Mouse (Mus musculus) granulocyte monocyte progenitor cell, adult 5-6 weeks (primary cell): ENCODE results near the gene Mrps7. TPM values are rescaled to one million over a fixed set of nuclear protein-coding genes. Genes with fewer than 3 reads are reported as not detected.

Source experiments
- ATAC-seq: replicated peaks from 2 replicates; pipeline ENCODE4 v1.8.0; 2016; ENCODE audit warnings: mild to moderate bottlenecking, moderate TSS enrichment, inconsistent platforms; ENCODE audit not compliant: poor library complexity, severe bottlenecking
- total RNA-seq, 2 experiments: library from RNA; stranded (forward) in 1 of 2; stranded (reverse) in 1 of 2; fragments of 200-712, 200-1000 nt in 1 of 2; fragments of >200 nt in 1 of 2; fragmentation: Nextera tagmentation in 1 of 2; gene quantifications; 2 replicates each; pipeline ENCODE4 v1.2.3; 2014 to 2017

Mrps7 gene
- total RNA-seq, 2 experiments from 2014 or later: 46.9 to 49.9 TPM

DNA sequence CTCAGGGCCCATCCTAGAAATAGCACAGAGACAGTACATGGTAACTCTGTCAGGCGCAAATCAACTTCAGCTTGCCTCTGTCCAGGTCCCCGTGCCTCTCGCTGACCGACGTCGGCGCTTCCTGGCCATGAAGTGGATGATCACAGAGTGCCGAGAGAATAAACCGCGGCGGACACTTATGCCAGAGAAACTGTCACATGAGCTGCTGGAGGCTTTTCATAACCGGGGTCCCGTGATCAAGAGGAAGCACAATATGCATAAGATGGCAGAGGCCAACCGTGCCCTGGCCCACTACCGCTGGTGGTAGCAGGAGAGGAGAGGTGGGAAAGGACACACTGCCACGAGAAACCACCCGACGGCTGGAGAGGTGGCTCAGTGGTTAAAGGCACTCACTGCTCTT, 3.0 kb downstream of the Mrps7 start:
- no peak for ATAC-seq

DNA sequence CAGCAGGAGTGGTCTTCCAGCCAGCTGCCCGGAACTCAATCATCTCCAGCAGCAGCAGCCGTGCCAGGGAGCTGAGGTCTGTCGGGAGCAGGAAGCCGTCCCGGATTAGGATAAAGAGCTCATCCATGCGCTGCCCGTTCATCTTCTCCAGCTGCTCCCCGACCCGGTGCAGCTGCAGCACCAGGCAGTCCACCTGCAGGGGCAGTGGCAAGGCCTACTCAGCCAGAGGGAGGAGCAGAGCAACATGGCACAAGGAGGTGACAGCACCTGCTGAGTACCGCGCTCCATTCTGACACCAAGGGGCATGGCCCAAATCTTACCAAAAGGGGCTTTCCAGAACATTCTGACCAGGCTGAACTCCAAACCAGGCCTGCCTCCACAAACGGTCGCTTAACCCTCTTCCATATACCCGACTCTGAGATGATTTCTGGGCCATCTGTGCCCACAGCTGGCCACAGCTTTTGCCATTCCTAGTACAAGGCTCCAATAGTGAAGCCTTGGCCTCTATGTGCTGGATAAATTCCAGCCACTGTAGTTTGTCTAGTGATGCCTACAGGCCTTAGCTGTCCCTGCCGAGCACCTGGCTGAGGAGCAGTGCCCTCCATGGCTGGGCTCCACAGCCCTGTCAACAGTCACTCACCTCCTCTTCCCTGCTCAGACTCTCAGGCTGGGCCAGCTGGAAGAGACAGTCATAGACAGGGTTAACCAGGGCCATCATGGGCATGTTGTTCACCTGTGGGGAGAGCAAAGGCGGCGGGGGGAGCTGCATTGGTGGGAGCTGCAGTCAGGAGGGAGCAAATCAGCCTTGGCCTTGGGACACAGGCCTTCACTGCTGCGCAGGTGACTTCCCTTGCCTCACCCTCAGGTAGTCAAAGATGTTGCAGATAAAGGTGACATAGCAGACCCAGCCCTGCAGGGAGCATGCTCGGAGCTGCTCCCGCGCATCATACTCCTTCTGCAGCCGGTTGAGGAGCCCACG, 5.0 kb downstream of the Mrps7 start:
- ATAC-seq: no peak

GRCm38 (mm10) chr11:115609576-115609975, 5.9 kb downstream of the Mrps7 start:
- ATAC-seq: no peak

DNA sequence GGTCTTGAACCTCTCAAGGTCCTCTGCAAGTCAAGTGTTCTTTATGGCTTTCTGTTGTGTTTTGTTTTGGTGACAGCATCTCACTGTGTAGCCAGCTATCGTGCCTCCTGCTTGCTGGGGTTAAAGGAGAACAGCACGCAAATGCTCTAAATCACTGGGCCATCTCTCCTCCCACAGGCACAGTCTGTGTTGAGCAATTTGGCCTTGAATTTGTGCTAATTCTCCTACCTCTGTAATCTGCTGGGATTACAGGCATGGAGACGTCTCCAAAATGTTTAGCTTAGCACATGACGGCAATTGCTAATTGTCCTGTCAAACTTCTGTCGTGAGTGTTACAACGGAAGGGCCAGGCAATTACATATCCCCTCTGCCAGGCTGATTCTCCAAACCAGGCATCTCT, 7.4 kb downstream of the Mrps7 start:
- ATAC-seq: no peak

DNA sequence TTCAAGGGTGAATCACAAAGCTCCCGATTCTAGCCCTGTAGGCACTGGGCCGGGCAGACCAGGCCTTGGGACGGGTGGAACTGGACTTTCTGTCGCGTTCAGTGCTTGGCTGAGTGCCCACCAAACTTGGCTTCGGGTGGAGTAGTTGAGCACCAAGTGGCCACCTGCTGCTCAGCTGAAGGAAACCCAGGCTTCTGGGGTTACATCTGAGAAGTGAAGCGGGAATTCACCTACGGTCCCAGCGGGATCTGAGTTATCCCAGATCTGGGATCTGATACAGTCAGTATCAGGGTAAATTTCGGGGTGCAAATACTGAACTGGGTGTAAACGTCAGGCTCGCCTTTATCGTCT, 8.3 kb downstream of the Mrps7 start:
- ATAC-seq: no peak

DNA sequence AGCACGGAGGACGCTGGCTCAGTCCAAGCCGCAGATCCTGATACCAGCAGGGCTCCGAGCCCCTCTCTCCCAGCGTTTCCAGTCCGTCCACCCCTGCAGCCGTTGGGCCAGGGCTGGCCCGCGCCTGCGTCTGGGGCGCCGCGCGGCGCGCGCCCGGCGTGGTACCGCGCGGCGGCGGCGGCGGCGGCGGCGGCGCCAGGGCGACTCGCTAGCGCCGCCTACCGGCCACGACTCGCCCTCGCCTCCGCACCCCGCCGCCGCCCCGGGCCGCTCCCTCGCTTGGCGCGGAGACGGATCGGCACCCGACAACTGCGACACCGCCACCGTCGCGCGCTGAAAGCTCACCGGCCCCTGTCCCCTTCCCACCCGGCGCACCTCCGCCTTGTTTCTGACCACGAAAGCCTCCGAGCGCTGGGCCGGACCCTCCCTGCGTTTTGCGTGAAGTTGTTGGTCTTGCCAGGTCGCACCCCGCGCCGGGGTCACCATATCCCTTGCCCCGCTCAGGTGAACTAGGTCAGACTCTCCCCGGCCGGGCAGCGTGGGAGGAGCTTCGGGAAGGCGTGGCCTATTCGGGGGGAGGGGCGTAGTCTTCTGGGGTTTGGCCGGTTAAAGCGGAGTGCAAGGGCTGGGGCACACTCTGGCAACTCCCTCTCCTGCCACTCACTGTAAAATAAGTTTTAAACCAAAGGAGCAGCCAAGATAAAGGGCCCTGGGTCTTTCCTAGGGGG, 8.8 kb downstream of the Mrps7 start, which contains the start of gene Mif4gd:
Mif4gd (minus strand) TSS at position 560 of the 728 bp plus-strand sequence.
- ATAC-seq: peak; percentile 85

DNA sequence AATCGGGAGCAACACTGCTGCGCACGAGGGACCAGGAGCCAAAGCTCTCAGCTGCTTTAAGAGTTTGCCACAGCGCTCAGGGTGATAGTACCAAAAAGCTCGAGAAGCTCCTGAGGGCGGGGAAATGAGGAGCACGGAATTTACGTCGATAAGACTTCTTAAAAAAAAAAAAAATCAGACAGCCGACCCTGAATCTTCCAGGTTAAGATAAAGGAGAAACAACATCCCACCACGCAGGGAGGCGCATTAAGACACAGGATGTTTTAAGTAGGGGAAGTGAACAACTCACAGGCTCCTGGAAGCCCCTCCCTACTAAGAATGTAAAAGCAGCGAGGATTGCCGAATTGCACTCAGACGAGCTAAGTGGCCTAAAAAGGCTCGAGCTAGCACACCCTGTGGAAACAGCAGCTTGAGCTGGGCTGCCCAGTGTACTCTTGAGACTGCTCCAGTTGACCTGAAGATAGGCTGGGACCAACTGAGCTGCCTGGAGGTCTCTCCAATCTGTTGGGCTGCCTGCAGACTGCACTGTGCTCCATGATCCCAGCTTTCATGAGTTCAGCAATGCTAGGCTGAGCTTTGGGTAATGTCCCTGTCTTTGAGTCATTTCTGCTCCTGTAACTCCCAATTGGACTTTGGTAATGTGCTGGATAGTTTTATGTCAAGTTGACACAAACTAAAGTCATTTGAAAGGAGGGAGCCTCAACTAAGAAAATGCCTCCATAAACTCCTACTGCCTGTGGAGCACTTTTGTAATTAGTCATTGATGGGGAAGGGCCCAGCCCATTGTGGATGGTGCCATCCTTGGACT, 9.6 kb downstream of the Mrps7 start:
- peak; percentile 60 for ATAC-seq

DNA sequence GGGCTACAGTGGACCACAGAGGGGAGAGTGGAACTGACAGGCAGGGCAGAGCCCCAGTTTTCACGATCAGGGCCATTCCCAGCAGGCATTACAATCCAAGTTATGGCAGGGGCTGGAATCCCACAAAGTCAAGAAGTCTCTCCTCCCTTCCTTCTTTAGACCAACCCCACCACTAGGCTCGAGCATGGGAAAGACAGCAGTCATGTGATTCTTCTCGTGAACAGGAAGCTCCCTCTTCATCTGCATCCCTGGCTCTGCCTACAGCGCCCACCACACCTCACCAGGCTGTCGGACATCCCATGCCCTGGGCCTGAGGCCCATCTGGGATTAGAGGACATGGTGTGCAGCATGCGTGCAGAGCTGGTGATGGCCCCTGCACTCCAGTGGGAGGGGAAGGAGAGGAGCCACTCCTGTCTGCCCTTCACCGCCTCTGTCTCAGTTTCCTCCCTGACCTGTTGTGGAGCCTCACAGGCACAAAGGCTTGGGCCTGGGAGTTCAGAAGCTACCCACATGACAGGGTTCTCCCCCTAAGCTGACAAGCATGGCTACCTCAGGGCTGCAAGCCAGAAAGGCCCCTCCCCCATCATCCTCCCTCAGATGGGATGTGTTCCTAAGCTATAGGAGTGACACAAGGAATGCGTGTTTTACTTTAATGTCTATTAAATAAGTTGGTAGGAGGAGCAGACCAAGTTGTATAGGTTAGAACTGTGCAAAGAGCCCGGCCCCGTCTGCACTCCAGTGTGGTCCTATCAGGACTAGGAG, 10.8 kb downstream of the Mrps7 start:
- ATAC-seq: no peak

- no peak for ATAC-seq
Measured at GRCm38 (mm10) chr11:115615108-115615825, 11.5 kb downstream of the Mrps7 start.

DNA sequence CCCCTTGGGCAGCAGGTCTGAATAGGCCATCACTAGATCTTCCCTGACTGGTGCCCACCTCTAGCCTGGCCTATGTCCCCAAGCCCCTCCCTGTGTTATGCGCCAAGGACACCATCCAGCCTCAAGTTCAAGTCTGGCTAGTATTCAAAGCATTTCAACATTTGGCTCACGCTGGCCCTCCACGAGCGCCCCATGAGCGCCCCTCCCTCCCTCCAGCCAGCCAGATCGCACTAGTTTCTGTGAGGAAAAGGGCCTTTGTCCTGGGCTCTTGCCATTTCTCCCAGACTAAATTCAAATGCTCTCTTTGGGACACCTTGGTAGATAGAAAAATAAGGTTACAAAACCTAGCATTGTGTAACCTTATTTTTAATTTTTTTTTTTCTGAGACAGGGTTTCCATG, 12.2 kb downstream of the Mrps7 start:
- no peak for ATAC-seq

GRCm38 (mm10) chr11:115616371-115616770, 12.6 kb downstream of the Mrps7 start:
- ATAC-seq: no peak

- no peak for ATAC-seq
Measured at GRCm38 (mm10) chr11:115616893-115617292, 13.2 kb downstream of the Mrps7 start.

DNA sequence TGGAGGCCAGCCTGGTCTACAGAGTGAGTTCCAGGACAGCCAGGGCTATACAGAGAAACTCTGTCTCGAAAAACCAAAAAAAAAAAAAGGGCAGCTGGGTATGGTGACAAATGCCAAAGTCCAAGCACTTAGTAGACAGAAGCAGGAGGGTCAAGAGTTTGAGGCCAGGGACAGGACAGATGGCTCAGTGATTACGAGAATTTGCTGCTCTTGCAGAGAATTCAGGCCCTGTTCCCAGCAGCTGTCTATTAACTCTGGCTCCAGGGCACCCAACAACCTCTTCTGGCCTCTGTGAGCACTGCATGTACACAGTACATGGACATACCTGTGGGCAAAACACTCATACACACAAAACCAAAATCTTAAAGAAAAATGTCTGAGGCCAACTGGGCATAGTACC, 14.3 kb downstream of the Mrps7 start:
- ATAC-seq: no peak

GRCm38 (mm10) chr11:115618732-115619516, 15.2 kb downstream of the Mrps7 start:
- ATAC-seq: no peak

GRCm38 (mm10) chr11:115619949-115620348, 16.2 kb downstream of the Mrps7 start:
- ATAC-seq: no peak

DNA sequence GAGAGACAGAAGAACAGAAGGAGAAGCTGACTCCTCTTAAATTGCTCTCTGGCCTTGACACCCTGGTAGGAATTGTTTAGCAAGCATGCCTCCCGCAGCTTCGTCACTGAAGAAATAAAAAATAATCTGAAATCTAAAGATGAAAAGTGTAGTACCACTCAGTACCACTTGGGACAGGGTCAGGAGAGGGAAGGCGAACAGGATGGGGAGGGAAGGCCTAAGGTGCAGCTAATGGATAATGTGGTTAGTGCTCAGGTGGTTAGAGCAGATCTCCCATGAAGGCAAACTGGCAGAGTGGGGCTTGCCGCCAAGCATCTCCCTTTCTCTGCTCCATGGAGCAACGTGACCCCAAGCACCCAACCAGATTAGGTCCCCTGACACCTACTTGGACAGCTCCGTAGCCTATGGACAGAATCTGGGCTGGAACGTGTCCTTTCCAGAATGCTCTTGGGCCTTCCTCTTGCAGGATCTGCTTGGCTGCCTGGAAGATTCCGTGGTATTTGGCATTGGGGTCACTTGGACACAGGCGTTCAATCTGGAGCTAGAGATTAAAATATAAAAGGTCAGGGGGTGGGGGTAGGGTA, 19.9 kb downstream of the Mrps7 start:
- ATAC-seq: no peak

- ATAC-seq: no peak
Measured at GRCm38 (mm10) chr11:115625877-115626276, 22.2 kb downstream of the Mrps7 start.
